Mouse (Mus musculus): ENCODE results near the gene Mapk14.

Gene Mapk14

GRCm38 (mm10) chr17:28797031-28797430 is 105.9 kb downstream of the Mapk14 start:
- no peak for DNase-seq

All from kidney, postnatal 14 days (tissue).